Mouse (Mus musculus): ENCODE measurements around the gene Rbms3.

GRCm38 (mm10) chr9:117151951-117152350 lies 477.8 kb downstream of the Rbms3 start:
- TF ChIP-seq POLR2A (IDR thresholded peaks at IDR 0.05; ENCODE audit: borderline replicate concordance, control insufficient read depth, low read depth, low read length) (no peak), CTCF (IDR thresholded peaks at IDR 0.05; ENCODE audit: control insufficient read depth, insufficient read depth, low read length) (no peak)

Measured in bone marrow, adult 2 months (tissue).